Mouse (Mus musculus) forebrain, embryonic 16.5 days (tissue): ENCODE measurements at regions not wholly inside any gene's neighbourhood (a gene's known extent, or its start where the extent isn't known, plus 50 kb on each side); places are given as distances from the start of the nearest gene placed in this dataset.
"Not testable (repeated sequence)": the region's sequence is repeated elsewhere in the genome, so short reads cannot be mapped to it uniquely, and the experiment has no call there.

Experiments
- ATAC-seq: fragments of 200-750 bp; cut with Nextera tagmentation; 2 replicates; pipeline ENCODE4 v1.8.0; 2017; ENCODE audit warnings: mild to moderate bottlenecking, moderate library complexity
- H3K27ac ChIP-seq: fragments of 300-500 bp; sonication (generic); 2 replicates; pipeline ENCODE4 v1.5.1; 2014; ENCODE audit warnings: low read length, control low read depth
- H3K27me3 ChIP-seq: fragments of 300-500 bp; sonication (generic); replicated peaks from 2 replicates; pipeline ENCODE4 v1.6.1; 2014; ENCODE audit warnings: low read length; ENCODE audit not compliant: control insufficient read depth, insufficient read depth
- H3K36me3 ChIP-seq: fragments of 300-500 bp; sonication (generic); 2 replicates; pipeline ENCODE4 v1.6.1; 2014; ENCODE audit not compliant: control insufficient read depth, insufficient read depth
- H3K4me1 ChIP-seq: fragments of 300-500 bp; sonication (generic); replicated peaks from 2 replicates; pipeline ENCODE4 v1.6.1; 2014; ENCODE audit warnings: low read length; ENCODE audit not compliant: control insufficient read depth, insufficient read depth
- H3K4me2 ChIP-seq: fragments of 300-500 bp; sonication (generic); 2 replicates; pipeline ENCODE4 v1.6.1; 2014; ENCODE audit warnings: mild to moderate bottlenecking, low read length, control low read depth
- H3K4me3 ChIP-seq: fragments of 300-500 bp; sonication (generic); replicated peaks from 2 replicates; pipeline ENCODE4 v1.5.1; 2014; ENCODE audit warnings: mild to moderate bottlenecking, low read length, control low read depth
- H3K9ac ChIP-seq: fragments of 300-500 bp; sonication (generic); replicated peaks from 2 replicates; pipeline ENCODE4 v1.6.1; 2014; ENCODE audit warnings: low read depth, low read length, control low read depth
- H3K9me3 ChIP-seq: fragments of 300-500 bp; sonication (generic); 2 replicates; pipeline ENCODE4 v1.6.1; 2016; ENCODE audit warnings: low read length; ENCODE audit not compliant: control insufficient read depth
- WGBS: fragments of 180-500 bp; shearing (Covaris S2); extraction: QIAGEN DNeasy Blood & Tissue Kit; methylation state at CpG from one replicate; pipeline ENCODE4 v1.1.7; 2014; 5-methylcytosine and 5-hydroxymethylcytosine counted together

GRCm38 (mm10) chr5:116991461-116991860 lies 124.5 kb downstream of the Suds3 start:
- no peak overlapping the region for H3K4me2 ChIP-seq
- H3K27ac ChIP-seq: no peak overlapping the region
- H3K9ac ChIP-seq: no peak overlapping the region
- H3K4me3 ChIP-seq: no peak overlapping the region
- H3K27me3 ChIP-seq: no peaks in the 10 kb centered on the region
- H3K9me3 ChIP-seq: peaks cover 2% of the 10 kb centered on the region; the same call in 1 of the 2 replicates
- H3K4me1 ChIP-seq: no peaks in the 10 kb centered on the region
- H3K36me3 ChIP-seq: no peaks in the 10 kb centered on the region
- WGBS: 85% methylated on average over 6 of the region's 6 CpGs
- ATAC-seq: no peak

DNA sequence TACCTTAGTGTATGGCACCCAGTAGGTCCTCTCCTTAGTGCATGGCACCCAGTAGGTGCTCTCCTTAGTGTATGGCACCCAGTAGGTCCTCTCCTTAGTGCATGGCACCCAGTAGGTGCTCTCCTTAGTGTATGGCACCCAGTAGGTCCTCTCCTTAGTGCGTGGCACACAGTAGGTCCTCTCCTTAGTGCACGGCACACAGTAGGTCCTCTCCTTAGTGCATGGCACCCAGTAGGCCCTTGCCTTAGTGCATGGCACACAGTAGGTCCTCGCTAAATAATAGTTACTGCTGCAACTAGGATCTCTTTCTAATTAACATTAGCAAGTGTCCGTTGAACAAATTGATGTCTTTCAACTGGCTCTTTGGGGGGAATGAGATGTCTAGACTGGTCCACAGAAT lies 144.4 kb downstream of the Suds3 start:
- not testable (repeated sequence) for H3K4me2 ChIP-seq, ATAC-seq, H3K27me3 ChIP-seq, H3K36me3 ChIP-seq, H3K9me3 ChIP-seq, H3K9ac ChIP-seq, H3K4me3 ChIP-seq, H3K27ac ChIP-seq, H3K4me1 ChIP-seq
- 88% methylated on average over 4 of the region's 4 CpGs for WGBS

GRCm38 (mm10) chr5:116964171-116964570 lies 151.7 kb downstream of the Suds3 start:
- no peak overlapping the region for H3K9ac ChIP-seq
- peaks cover 4% of the 10 kb centered on the region; the same call in 1 of the 2 replicates for H3K9me3 ChIP-seq
- H3K27me3 ChIP-seq: no peaks in the 10 kb centered on the region
- H3K4me1 ChIP-seq: no peaks in the 10 kb centered on the region; the same call in 1 of the 2 replicates
- 25% methylated on average over 7 of the region's 7 CpGs for WGBS
- no peaks in the 10 kb centered on the region for H3K36me3 ChIP-seq
- no peak overlapping the region for H3K4me2 ChIP-seq
- no peak overlapping the region for H3K4me3 ChIP-seq
- no peak; the same call in 1 of the 2 replicates for ATAC-seq
- H3K27ac ChIP-seq: no peak overlapping the region

- Histone ChIP-seq H3K36me3 (no peaks in the 10 kb centered on the region), H3K9ac (no peak overlapping the region), H3K27ac (no peak overlapping the region), H3K4me2 (no peak overlapping the region), H3K4me1 (no peaks in the 10 kb centered on the region; the same call in 1 of the 2 replicates), H3K27me3 (no peaks in the 10 kb centered on the region), H3K9me3 (peaks cover 4% of the 10 kb centered on the region; the same call in 1 of the 2 replicates), H3K4me3 (no peak overlapping the region)
- no peak for ATAC-seq
- WGBS: 87% methylated on average over 2 of the region's 2 CpGs
Measured at GRCm38 (mm10) chr5:116963106-116963505, 152.8 kb downstream of the Suds3 start.

DNA sequence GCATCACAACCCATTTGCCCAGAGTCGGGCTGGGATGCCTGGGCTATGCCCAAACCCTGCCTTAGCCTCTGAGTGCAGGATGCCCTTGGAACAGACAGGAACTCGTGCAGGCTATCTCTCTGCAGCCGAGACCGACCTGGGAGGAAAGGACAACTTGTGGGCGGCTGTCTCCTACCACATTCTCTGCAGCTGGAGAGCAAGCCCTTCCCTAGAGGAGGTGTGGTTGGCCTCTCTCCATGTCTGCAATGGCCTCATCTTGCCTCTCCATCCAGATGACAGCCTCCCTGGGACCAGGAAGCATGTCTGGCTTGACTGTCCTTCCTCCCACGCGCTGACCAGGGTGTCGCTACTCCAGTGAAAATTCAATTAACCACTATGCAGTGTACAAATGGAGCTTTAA lies 155.9 kb downstream of the Suds3 start:
- no peak for ATAC-seq
- no peak overlapping the region for H3K27ac ChIP-seq
- no peaks in the 10 kb centered on the region; the same call in 1 of the 2 replicates for H3K4me1 ChIP-seq
- WGBS: 86% methylated on average over 8 of the region's 8 CpGs
- H3K36me3 ChIP-seq: no peaks in the 10 kb centered on the region
- H3K9ac ChIP-seq: no peak overlapping the region
- H3K27me3 ChIP-seq: no peaks in the 10 kb centered on the region
- H3K9me3 ChIP-seq: peaks cover 4% of the 10 kb centered on the region; the same call in 1 of the 2 replicates
- no peak overlapping the region for H3K4me2 ChIP-seq
- H3K4me3 ChIP-seq: no peak overlapping the region

DNA sequence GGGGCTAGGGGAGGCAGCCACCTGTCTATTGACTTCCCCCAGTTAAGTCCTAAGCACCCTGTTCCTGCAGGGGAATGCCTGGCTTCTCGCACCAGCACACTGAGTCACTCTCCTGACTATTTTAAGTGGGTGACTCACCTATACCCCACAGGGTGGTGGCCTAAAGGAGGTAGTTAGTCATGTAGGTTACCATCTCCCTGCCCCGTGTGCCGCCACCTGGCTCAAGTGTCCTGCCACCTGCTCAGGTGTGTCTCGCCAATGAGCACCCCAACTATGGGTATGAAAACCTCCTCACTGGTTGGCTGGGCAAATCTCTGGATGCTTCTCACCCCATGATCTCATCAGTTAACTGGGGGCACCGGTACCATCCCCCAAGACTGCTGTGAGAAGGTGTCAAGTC lies 157.8 kb downstream of the Suds3 start:
- H3K4me2 ChIP-seq: no peak overlapping the region
- WGBS: 87% methylated on average over 5 of the region's 5 CpGs
- no peak overlapping the region for H3K27ac ChIP-seq
- no peaks in the 10 kb centered on the region for H3K4me1 ChIP-seq
- no peak for ATAC-seq
- no peak overlapping the region for H3K4me3 ChIP-seq
- H3K9me3 ChIP-seq: peaks cover 4% of the 10 kb centered on the region; the same call in 1 of the 2 replicates
- H3K27me3 ChIP-seq: no peaks in the 10 kb centered on the region
- no peaks in the 10 kb centered on the region for H3K36me3 ChIP-seq
- no peak overlapping the region for H3K9ac ChIP-seq

DNA sequence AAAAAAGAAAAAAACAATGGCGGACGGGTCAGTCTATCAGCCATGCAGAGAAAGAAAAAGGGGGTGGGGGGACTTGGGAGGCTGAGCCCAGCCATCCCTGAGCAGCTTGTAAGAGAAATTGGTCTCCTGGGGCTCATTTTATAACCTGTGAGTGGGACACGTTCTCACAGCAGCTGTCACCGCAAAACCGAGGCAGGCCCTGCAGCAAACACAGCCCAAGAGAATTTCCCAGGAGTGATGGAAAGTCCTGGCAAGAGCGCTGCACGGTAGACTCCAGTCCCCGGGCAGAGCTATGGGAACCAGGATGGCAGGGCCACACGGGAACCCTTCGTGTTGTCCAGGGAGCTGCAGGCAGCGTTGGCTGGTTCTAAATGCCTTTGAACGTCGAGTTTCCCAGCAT lies 159.3 kb downstream of the Suds3 start:
- 62% methylated on average over 13 of the region's 13 CpGs for WGBS
- Histone ChIP-seq H3K9ac (no peak overlapping the region), H3K4me3 (no peak overlapping the region), H3K27me3 (no peaks in the 10 kb centered on the region), H3K4me1 (no peaks in the 10 kb centered on the region), H3K27ac (no peak overlapping the region), H3K4me2 (no peak overlapping the region), H3K9me3 (no peaks in the 10 kb centered on the region), H3K36me3 (no peaks in the 10 kb centered on the region)
- ATAC-seq: no peak

DNA sequence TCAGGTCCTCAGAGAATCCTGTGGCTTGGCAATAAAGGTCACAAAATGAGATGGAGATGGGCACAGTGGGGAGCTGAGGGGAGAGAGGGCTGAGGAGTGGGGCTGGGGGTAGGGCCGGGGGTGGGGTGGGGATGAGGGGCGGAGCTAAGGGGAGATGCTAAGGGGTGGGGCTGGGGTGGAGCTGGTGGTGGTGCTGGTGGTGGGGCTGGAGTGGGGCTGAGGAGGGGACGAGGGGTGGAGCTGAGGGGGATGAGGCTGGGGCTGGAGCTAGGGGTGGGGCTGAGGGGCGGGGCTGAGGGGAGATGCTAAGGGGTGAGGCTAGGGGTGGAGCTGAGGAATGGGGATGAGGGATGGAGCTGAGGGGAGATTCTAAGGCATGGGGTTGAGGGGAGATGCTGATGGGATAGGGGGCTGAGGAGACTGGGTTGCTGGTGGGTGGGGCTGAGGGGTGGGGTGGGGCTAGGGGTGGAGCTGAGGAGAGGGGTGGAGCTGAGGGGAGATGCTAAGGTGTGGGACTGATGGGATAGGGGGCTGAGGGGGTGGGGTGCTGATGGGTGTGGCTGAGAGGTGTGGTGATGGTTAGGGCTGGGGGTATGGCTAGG lies 165.5 kb downstream of the Suds3 start:
- no peaks in the 10 kb centered on the region for H3K9me3 ChIP-seq
- no peaks in the 10 kb centered on the region for H3K4me1 ChIP-seq
- no peak overlapping the region for H3K4me3 ChIP-seq
- no peak overlapping the region for H3K4me2 ChIP-seq
- H3K27ac ChIP-seq: no peak overlapping the region
- H3K27me3 ChIP-seq: no peaks in the 10 kb centered on the region
- WGBS: 19% methylated on average over 3 of the region's 4 CpGs
- H3K9ac ChIP-seq: no peak overlapping the region
- no peak for ATAC-seq
- H3K36me3 ChIP-seq: no peaks in the 10 kb centered on the region

GRCm38 (mm10) chr5:116934585-116934984 lies 181.3 kb downstream of the Suds3 start:
- Histone ChIP-seq H3K36me3 (no peaks in the 10 kb centered on the region), H3K4me3 (no peak overlapping the region), H3K27ac (no peak overlapping the region), H3K9ac (no peak overlapping the region), H3K9me3 (no peaks in the 10 kb centered on the region), H3K4me1 (no peaks in the 10 kb centered on the region), H3K4me2 (no peak overlapping the region), H3K27me3 (no peaks in the 10 kb centered on the region)
- WGBS: 79% methylated on average over 5 of the region's 5 CpGs
- no peak for ATAC-seq

DNA sequence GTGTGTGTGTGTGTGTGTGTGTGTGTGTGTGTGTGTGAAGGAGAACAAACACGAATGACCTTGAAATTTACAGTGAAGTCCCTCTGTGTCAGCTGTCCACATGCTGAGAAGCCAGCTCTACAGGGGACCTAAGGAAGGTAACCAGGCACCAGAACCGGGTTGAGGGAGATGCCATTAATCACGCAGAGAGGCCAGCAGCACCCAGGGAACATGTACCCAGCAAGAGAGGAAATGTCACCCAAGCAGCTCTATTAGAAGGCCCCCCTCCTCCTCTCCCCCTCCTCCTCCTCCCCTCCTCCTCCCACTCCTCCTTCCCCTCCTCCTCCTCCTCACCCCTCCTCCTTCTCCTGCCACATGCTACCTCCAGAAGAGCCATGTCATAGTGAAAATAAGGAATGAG lies 181.8 kb downstream of the Suds3 start:
- no peak for ATAC-seq
- Histone ChIP-seq H3K4me1 (no peaks in the 10 kb centered on the region), H3K4me3 (no peak overlapping the region), H3K36me3 (no peaks in the 10 kb centered on the region), H3K27ac (no peak overlapping the region), H3K9ac (no peak overlapping the region), H3K27me3 (no peaks in the 10 kb centered on the region), H3K4me2 (no peak overlapping the region), H3K9me3 (no peaks in the 10 kb centered on the region)
- 84% methylated on average over 3 of the region's 3 CpGs for WGBS
